Mouse (Mus musculus) forebrain, embryonic 13.5 days (tissue): ENCODE measurements around the gene Ppp1r3g. TPM values are rescaled to one million over a fixed set of nuclear protein-coding genes. Genes with fewer than 3 reads are reported as not detected.
A peak's percentile ranks its signal among the peaks of the same experiment; 100 is the strongest.
"Not testable (repeated sequence)": the region's sequence is repeated elsewhere in the genome, so short reads cannot be mapped to it uniquely, and the experiment has no call there.

ENCODE experiments used
- ATAC-seq: fragments of 200-750 bp; cut with Nextera tagmentation; 2 replicates; pipeline ENCODE4 v1.8.0; 2017
- H3K27ac ChIP-seq: fragments of 300-500 bp; sonication (generic); 2 replicates; pipeline ENCODE4 v1.5.1; 2015; ENCODE audit warnings: inconsistent platforms, mild to moderate bottlenecking, moderate library complexity
- H3K27me3 ChIP-seq: fragments of 300-500 bp; sonication (generic); 2 replicates; pipeline ENCODE4 v1.6.1; 2015; ENCODE audit warnings: mild to moderate bottlenecking, inconsistent platforms
- H3K36me3 ChIP-seq: fragments of 300-500 bp; sonication (generic); 2 replicates; pipeline ENCODE4 v1.6.1; 2015; ENCODE audit warnings: mild to moderate bottlenecking, inconsistent platforms; ENCODE audit not compliant: poor library complexity, severe bottlenecking
- H3K4me1 ChIP-seq: fragments of 300-500 bp; sonication (generic); 2 replicates; pipeline ENCODE4 v1.6.1; 2015; ENCODE audit warnings: inconsistent platforms
- H3K4me2 ChIP-seq: fragments of 300-500 bp; sonication (generic); 2 replicates; pipeline ENCODE4 v1.6.1; 2015; ENCODE audit warnings: inconsistent platforms, mild to moderate bottlenecking, moderate library complexity
- H3K4me3 ChIP-seq: fragments of 300-500 bp; sonication (generic); 2 replicates; pipeline ENCODE4 v1.5.1; 2015; ENCODE audit warnings: mild to moderate bottlenecking, inconsistent platforms
- H3K9ac ChIP-seq: fragments of 300-500 bp; sonication (generic); 2 replicates; pipeline ENCODE4 v1.6.1; 2015; ENCODE audit warnings: mild to moderate bottlenecking, inconsistent platforms
- H3K9me3 ChIP-seq: fragments of 300-500 bp; sonication (generic); replicated peaks from 2 replicates; pipeline ENCODE4 v1.6.1; 2016; ENCODE audit warnings: inconsistent platforms
- WGBS: fragments of 180-500 bp; shearing (Covaris S2); methylation state at CpG from one replicate; pipeline ENCODE4 v1.1.7; 2015; 5-methylcytosine and 5-hydroxymethylcytosine counted together
- polyA plus RNA-seq: library from polyadenylated mRNA; unstranded; fragments of >200 nt; fragmentation: Nextera tagmentation; extraction: Ambion mirVana; gene quantifications from 2 replicates; pipeline ENCODE4 v1.2.1, GENCODE M21; 2015

Gene Ppp1r3g
- polyA plus RNA-seq, 1 experiment from 2014 or later: 1.8 TPM

DNA sequence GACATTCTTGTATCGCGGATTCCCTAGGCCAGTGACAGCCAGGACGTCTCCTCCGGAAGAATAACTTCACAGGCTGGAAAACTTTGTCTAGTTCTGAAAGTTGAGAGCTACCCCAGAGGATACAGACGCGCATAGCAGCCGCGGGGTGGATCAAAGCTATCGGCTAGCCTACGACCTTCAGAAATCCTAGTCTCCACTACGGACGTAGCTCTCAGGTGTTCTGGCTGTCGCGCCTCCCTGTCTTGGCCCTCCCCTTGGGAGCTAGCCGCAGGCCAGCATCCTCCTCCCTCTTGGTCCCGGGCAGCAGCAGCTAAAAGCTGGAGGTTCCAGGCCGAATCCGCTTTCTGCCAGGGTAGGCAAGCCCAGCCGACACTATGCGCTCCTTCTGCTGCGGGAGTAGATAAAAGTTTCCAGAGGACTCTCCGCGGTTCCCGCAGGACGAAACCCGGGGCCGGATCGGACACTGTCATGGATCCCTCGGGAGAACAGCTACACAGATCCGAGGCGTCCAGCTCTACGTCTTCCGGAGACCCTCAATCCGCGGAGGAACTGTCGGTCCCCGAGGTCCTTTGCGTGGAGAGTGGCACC, 9.6 kb downstream of the Ppp1r3g start:
- no peaks in the 10 kb centered on the region for H3K36me3 ChIP-seq
- WGBS: under 1% methylated on average over 38 of the region's 38 CpGs
- no peak overlapping the region for H3K27ac ChIP-seq
- peaks cover 26% of the 10 kb centered on the region for H3K27me3 ChIP-seq
- H3K4me2 ChIP-seq: peak overlapping the region; percentile 99
- peak overlapping the region; percentile 57 for H3K4me3 ChIP-seq
- H3K9me3 ChIP-seq: no peaks in the 10 kb centered on the region
- ATAC-seq: peak; percentile 57
- H3K9ac ChIP-seq: peak overlapping the region; percentile 61
- peaks cover 18% of the 10 kb centered on the region for H3K4me1 ChIP-seq

- Histone ChIP-seq H3K4me2 (peak overlapping the region; percentile 99), H3K9me3 (no peaks in the 10 kb centered on the region), H3K9ac (peak overlapping the region; percentile 61), H3K4me3 (peak overlapping the region; percentile 57), H3K27ac (no peak overlapping the region), H3K27me3 (peaks cover 26% of the 10 kb centered on the region), H3K4me1 (peaks cover 18% of the 10 kb centered on the region), H3K36me3 (no peaks in the 10 kb centered on the region)
- peak; percentile 81 for ATAC-seq
- under 1% methylated on average over 56 of the region's 57 CpGs for WGBS
Measured at GRCm38 (mm10) chr13:35968719-35969430, 10.2 kb downstream of the Ppp1r3g start.

GRCm38 (mm10) chr13:35969431-35969721, 10.7 kb downstream of the Ppp1r3g start:
- H3K9ac ChIP-seq: peak overlapping the region; percentile 61
- H3K36me3 ChIP-seq: 0 out of 2 replicates have a peak, but pooled peaks cover under 1% of the 10 kb centered on the region
- peak; percentile 33 for ATAC-seq
- H3K9me3 ChIP-seq: no peaks in the 10 kb centered on the region
- H3K27me3 ChIP-seq: peaks cover 26% of the 10 kb centered on the region
- WGBS: under 1% methylated on average over 18 of the region's 18 CpGs
- H3K27ac ChIP-seq: no peak overlapping the region
- peak overlapping the region; percentile 99 for H3K4me2 ChIP-seq
- H3K4me1 ChIP-seq: peaks cover 18% of the 10 kb centered on the region
- H3K4me3 ChIP-seq: peak overlapping the region; percentile 57

DNA sequence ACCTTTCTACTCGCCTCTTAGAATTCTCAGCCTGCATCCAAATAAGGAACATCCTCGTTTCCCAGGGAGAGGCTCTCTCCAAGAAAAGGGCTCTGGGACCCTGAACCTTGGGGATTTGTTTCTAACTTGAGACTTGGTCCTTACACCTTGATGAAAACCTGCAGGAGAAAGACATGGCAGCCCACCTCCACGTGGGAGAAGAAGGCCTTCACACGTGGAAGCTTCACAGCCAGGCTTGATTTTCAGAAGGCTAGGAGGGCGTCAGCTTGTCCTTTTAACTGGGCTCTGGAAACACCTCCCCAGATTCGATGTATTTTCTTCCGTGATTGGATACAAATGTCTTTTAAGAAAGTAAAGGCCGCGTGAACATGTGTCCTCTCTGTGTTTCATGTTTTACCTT, 11.2 kb downstream of the Ppp1r3g start:
- no peaks in the 10 kb centered on the region for H3K9me3 ChIP-seq
- H3K27me3 ChIP-seq: peaks cover 26% of the 10 kb centered on the region
- peak overlapping the region; percentile 61; the same call in 1 of the 2 replicates for H3K9ac ChIP-seq
- no peak for ATAC-seq
- peak overlapping the region; percentile 57 for H3K4me3 ChIP-seq
- peak overlapping the region; percentile 99 for H3K4me2 ChIP-seq
- 24% methylated on average over 9 of the region's 9 CpGs for WGBS
- 0 out of 2 replicates have a peak, but pooled peaks cover 3% of the 10 kb centered on the region for H3K36me3 ChIP-seq
- peaks cover 18% of the 10 kb centered on the region for H3K4me1 ChIP-seq
- no peak overlapping the region for H3K27ac ChIP-seq

DNA sequence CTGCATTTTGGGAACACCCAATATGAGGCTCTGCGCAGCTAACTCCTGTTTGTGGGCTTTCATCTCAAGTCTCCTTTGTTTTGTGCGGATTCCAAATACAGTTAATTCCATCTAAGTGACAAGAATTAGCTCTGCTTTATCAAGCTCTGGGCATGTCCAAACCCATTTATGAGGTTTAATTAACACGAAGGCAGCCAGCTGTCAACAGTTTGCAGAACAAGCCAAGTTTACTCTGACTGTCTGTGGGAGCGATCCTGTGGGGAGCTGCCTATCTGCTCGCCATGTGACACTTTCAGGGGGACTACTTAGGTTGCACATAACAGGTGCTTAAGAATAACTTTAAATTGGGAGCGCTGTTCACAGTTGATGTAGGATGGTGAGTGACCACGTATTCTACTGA, 18.3 kb downstream of the Ppp1r3g start:
- H3K4me2 ChIP-seq: no peak overlapping the region
- no peak overlapping the region for H3K27ac ChIP-seq
- H3K36me3 ChIP-seq: peaks cover 29% of the 10 kb centered on the region
- no peak overlapping the region for H3K9ac ChIP-seq
- 0 out of 2 replicates have a peak, but pooled peaks have one; percentile 44 for ATAC-seq
- peaks cover 14% of the 10 kb centered on the region for H3K4me1 ChIP-seq
- no peaks in the 10 kb centered on the region for H3K27me3 ChIP-seq
- no peaks in the 10 kb centered on the region for H3K9me3 ChIP-seq
- 75% methylated on average over 7 of the region's 7 CpGs for WGBS
- H3K4me3 ChIP-seq: no peak overlapping the region

DNA sequence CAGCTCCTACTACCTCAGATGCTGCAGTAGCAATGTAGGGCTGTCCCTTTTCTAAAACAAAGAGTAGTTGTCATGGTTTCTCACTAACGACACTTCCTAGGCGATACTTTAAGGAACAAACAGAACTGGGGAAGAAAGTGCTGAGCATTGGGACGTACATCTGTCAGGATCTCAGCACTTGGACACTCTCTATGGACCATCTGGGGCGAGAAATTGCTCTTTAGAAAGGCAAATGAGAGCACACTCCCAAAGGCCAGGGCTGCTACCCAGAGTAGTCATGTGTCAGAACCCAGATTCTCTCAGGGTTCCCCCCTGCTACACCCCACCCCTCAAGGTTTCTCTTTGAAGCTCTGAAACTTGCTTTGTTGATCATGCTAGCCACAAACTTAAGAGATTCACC, 21.8 kb downstream of the Ppp1r3g start:
- Histone ChIP-seq H3K4me2 (no peak overlapping the region), H3K4me3 (no peak overlapping the region), H3K36me3 (peaks cover 26% of the 10 kb centered on the region), H3K9me3 (no peaks in the 10 kb centered on the region), H3K4me1 (peaks cover 14% of the 10 kb centered on the region), H3K27ac (no peak overlapping the region; the same call in 1 of the 2 replicates), H3K27me3 (no peaks in the 10 kb centered on the region), H3K9ac (no peak overlapping the region)
- ATAC-seq: peak; percentile 77
- 35% methylated on average over 4 of the region's 4 CpGs for WGBS

DNA sequence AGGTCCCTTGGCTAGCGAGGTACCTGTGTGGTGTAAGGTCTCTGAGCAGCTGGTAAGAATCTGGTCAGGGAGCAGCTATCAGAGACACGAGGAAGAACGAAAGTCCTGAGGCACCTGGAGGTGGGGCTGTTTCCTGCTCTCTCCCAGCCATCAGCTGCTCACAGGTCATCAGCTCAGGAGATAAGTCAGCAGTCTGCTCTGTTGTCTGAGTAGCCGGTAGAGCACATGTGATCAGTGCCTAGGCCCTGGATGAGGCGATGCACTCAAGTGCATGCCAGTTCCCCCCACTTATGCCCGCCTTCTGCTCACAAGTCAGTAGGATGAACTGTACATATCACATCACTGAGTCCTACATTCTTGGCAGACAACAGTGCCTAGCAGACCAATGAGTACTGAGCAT, 24.3 kb downstream of the Ppp1r3g start:
- Histone ChIP-seq H3K4me2 (no peak overlapping the region), H3K4me3 (no peak overlapping the region), H3K9me3 (no peaks in the 10 kb centered on the region), H3K36me3 (peaks cover 15% of the 10 kb centered on the region), H3K9ac (no peak overlapping the region), H3K27me3 (no peaks in the 10 kb centered on the region), H3K4me1 (peaks cover 16% of the 10 kb centered on the region), H3K27ac (no peak overlapping the region)
- WGBS: 89% methylated on average over 6 of the region's 6 CpGs
- ATAC-seq: no peak

DNA sequence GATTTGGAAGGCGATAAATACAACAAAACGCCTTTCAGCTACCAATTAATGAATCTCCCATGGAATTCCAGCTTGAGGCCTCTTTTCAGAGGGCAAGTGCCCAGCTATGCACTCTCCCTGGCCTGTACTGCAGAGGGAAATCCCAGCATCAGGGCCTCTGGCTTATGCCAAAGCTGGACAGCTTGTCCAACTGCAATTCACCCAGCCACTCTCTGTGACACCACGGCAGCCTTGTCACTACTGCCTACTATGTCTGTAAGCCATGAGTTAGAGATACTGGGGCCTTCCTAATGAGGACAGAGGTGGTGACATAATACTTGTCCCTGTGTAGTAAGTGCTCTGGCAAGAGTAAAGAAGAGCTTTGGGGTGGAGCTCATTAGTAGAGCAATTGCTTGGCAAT, 30.7 kb downstream of the Ppp1r3g start:
- Histone ChIP-seq H3K9ac (no peak overlapping the region), H3K36me3 (no peaks in the 10 kb centered on the region), H3K27me3 (no peaks in the 10 kb centered on the region), H3K9me3 (no peaks in the 10 kb centered on the region), H3K4me3 (no peak overlapping the region), H3K4me1 (peaks cover 27% of the 10 kb centered on the region; the same call in 1 of the 2 replicates), H3K27ac (no peak overlapping the region), H3K4me2 (no peak overlapping the region)
- 0 out of 2 replicates have a peak, but pooled peaks have one; percentile 29 for ATAC-seq
- 22% methylated on average over 3 of the region's 3 CpGs for WGBS

GRCm38 (mm10) chr13:35991185-35991584, 32.5 kb downstream of the Ppp1r3g start:
- H3K4me3 ChIP-seq, H3K36me3 ChIP-seq, H3K9me3 ChIP-seq, H3K4me2 ChIP-seq, H3K27ac ChIP-seq, ATAC-seq, H3K9ac ChIP-seq, H3K27me3 ChIP-seq: not testable (repeated sequence)
- 97% methylated on average over 21 of the region's 21 CpGs for WGBS
- peaks cover 35% of the 10 kb centered on the region; the same call in 1 of the 2 replicates for H3K4me1 ChIP-seq

DNA sequence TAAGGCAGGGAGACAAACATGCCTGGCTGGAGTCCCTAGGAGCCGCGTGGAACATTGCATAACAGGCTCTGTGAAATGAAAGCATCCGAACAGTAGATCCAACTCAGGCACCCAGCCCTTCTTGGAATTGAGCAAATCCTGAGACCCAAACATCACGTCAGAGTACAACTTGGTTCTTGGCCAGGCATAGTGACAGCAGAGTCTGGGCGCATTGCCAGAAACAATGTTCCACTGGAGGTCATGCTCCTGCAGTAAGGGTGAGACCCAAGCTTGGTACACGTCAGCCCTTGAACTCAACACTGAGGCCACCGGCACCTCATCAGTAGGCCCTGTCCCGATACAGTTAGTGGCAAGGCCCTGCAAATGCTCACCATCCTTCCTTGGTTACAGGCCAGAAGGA, 35.4 kb downstream of the Ppp1r3g start:
- no peaks in the 10 kb centered on the region; the same call in 1 of the 2 replicates for H3K9me3 ChIP-seq
- no peak overlapping the region for H3K27ac ChIP-seq
- peaks cover 24% of the 10 kb centered on the region; the same call in 1 of the 2 replicates for H3K4me1 ChIP-seq
- H3K9ac ChIP-seq: no peak overlapping the region
- 78% methylated on average over 8 of the region's 8 CpGs for WGBS
- no peak overlapping the region for H3K4me2 ChIP-seq
- no peaks in the 10 kb centered on the region for H3K36me3 ChIP-seq
- H3K27me3 ChIP-seq: no peaks in the 10 kb centered on the region
- no peak overlapping the region for H3K4me3 ChIP-seq
- peak; percentile 55 for ATAC-seq

DNA sequence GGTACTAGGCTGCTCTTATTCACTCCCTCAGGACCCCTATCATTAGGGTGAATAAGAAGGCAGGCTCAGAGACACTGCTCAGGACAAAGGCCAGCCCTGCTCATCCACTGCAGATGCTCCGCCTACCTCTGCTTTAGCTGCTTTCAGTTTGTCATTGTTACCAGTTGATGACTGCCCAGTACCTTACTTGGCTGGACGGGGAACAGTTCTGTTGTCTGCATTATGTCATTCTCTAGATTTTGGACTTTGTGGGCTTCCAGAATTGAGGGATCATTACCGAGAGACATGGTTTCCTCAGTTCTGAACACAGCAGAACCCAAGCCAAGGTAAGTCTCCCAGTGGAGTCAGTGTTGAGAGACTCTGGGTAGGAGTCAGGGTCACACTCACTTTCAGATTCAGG, 36.6 kb downstream of the Ppp1r3g start:
- H3K4me1 ChIP-seq: peaks cover 15% of the 10 kb centered on the region; the same call in 1 of the 2 replicates
- no peaks in the 10 kb centered on the region; the same call in 1 of the 2 replicates for H3K9me3 ChIP-seq
- 72% methylated on average over 3 of the region's 3 CpGs for WGBS
- no peak overlapping the region for H3K27ac ChIP-seq
- no peak overlapping the region for H3K4me2 ChIP-seq
- no peak for ATAC-seq
- no peaks in the 10 kb centered on the region for H3K36me3 ChIP-seq
- H3K9ac ChIP-seq: no peak overlapping the region
- H3K4me3 ChIP-seq: no peak overlapping the region
- H3K27me3 ChIP-seq: no peaks in the 10 kb centered on the region

DNA sequence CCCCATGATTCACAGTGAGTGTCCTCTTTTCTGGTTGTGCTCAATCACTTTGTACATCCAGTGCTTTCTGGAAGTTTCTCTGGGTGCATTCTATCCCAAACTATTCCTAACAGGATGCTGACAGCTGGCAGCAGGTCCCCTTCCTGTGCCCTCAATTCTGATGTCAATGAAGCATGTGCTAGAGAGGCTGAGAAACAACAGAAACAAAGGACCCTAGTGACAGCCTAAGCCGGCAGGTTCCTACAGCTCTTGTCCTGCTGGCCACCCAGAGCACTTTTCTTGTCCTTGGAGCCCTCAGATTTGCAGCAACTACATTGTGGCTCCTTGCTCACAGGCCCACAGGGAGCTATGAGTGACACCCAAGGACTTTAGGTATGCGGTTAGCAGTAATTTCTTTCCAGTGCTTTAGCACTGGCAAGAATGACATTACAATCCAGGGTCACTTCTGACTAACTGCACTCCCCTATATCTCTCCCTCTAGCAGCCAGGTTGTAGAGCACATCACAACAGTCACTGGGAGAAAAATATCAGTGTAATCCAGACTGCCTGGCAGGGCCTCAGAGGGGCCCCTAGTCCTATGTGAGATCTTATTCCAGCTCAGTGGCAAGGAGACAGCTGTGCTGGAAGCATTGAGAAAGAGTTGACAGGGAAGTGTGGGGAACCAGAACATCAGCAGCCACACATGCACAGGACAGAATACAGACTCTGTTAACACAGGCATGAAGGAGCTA, 37.2 kb downstream of the Ppp1r3g start:
- H3K27ac ChIP-seq: no peak overlapping the region
- no peak overlapping the region for H3K4me2 ChIP-seq
- H3K4me1 ChIP-seq: peaks cover 15% of the 10 kb centered on the region; the same call in 1 of the 2 replicates
- WGBS: 45% methylated on average over 2 of the region's 2 CpGs
- ATAC-seq: no peak
- no peaks in the 10 kb centered on the region for H3K27me3 ChIP-seq
- H3K9me3 ChIP-seq: no peaks in the 10 kb centered on the region; the same call in 1 of the 2 replicates
- H3K9ac ChIP-seq: no peak overlapping the region
- H3K36me3 ChIP-seq: no peaks in the 10 kb centered on the region
- no peak overlapping the region for H3K4me3 ChIP-seq
